Mouse (Mus musculus) CH12.LX (cell line): ENCODE data around the gene Cbx4.

Experiments
- CHD2 ChIP-seq: IDR thresholded peaks from 2 replicates; pipeline ENCODE4 v1.6.1; 2011; ENCODE audit warnings: low read length, improper control_type of control experiment
- CTCF ChIP-seq, 2 experiments: IDR thresholded peaks in 1 of 2; conservative IDR thresholded peaks in 1 of 2; 2 replicates each; pipeline ENCODE4 v1.5.1; 2011 to 2012; ENCODE audit warnings: low read depth in 2 of 2, low read length in 2 of 2, improper control_type of control experiment in 1 of 2, inconsistent platforms in 1 of 2, mild to moderate bottlenecking in 1 of 2, moderate library complexity in 1 of 2
- E2F4 ChIP-seq: IDR thresholded peaks from 2 replicates; pipeline ENCODE4 v1.6.1; 2011; ENCODE audit warnings: low read depth, low read length, improper control_type of control experiment; ENCODE audit not compliant: insufficient replicate concordance
- ELF1 ChIP-seq: IDR thresholded peaks from 2 replicates; pipeline ENCODE4 v1.6.1; 2014; ENCODE audit warnings: low read depth, mild to moderate bottlenecking, inconsistent platforms, low read length, improper control_type of control experiment
- EP300 ChIP-seq: IDR thresholded peaks from 2 replicates; pipeline ENCODE4 v1.6.1; 2011; ENCODE audit warnings: low read length, improper control_type of control experiment
- KAT2A ChIP-seq: IDR thresholded peaks from 2 replicates; pipeline ENCODE4 v1.6.1; 2012; ENCODE audit warnings: low read length, improper control_type of control experiment, inconsistent platforms; ENCODE audit not compliant: insufficient replicate concordance
- MAX ChIP-seq: IDR thresholded peaks from 2 replicates; pipeline ENCODE4 v1.6.1; 2011; ENCODE audit warnings: low read length, improper control_type of control experiment
- NELFE ChIP-seq: IDR thresholded peaks from 2 replicates; pipeline ENCODE4 v1.6.1; 2011; ENCODE audit warnings: low read depth, low read length, improper control_type of control experiment
- PAX5 ChIP-seq: IDR thresholded peaks from 2 replicates; pipeline ENCODE4 v1.6.1; 2012; ENCODE audit warnings: low read length, inconsistent platforms, mixed read lengths
- POLR2A ChIP-seq: IDR thresholded peaks from 2 replicates; pipeline ENCODE4 v1.6.1; 2011; ENCODE audit warnings: low read depth, mild to moderate bottlenecking, improper control_type of control experiment, low read length
- RCOR1 ChIP-seq: conservative IDR thresholded peaks from 2 replicates; pipeline ENCODE4 v1.6.1; 2012; ENCODE audit warnings: low read depth, mild to moderate bottlenecking, inconsistent platforms, low read length, improper control_type of control experiment
- TCF12 ChIP-seq: IDR thresholded peaks from 2 replicates; pipeline ENCODE4 v1.6.1; 2014; ENCODE audit warnings: low read depth, mild to moderate bottlenecking, inconsistent platforms, low read length, improper control_type of control experiment
- ZNF384 ChIP-seq: IDR thresholded peaks from 2 replicates; pipeline ENCODE4 v1.6.1; 2012; ENCODE audit warnings: low read depth, low read length, improper control_type of control experiment, inconsistent platforms

DNA sequence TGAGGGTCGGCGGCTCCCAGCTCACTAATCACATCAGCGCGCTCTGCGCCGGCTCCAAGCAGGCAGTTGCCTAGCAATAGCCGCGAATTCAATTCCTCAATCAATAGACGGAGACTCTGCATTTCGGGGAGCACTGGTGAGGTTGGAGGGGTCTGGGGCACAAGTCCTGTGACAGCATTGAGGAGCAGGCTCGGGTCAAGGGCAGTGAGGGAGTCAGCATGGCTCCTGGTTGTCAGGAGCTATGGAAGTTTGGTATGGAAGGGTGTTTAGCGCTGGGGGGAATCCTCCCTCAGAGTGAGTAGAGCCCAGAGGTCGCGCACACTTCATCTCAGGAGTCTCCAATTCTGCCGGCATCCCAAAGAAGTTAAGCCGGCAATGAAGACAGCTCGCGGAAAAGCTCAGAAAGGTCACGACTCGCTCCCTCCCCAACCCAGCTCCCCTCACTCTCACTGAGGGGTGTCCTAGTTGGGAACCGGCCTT, 50.3 kb downstream of the Cbx4 start:
- TF ChIP-seq POLR2A (no peak), EP300 (no peak), CTCF (conservative IDR thresholded peaks at IDR 0.05 in 1 of 2, IDR thresholded peaks at IDR 0.05 in 1 of 2; ENCODE audit: low read depth in 2 of 2, low read length in 2 of 2) (no peak), ZNF384 (no peak), CHD2 (no peak), NELFE (no peak), ELF1 (no peak), MAX (no peak), E2F4 (no peak), PAX5 (no peak), TCF12 (no peak), RCOR1 (no peak), KAT2A (no peak)
